Mouse (Mus musculus) heart, adult 2 months (tissue): Measurements from ENCODE around the gene Scd2.

Experiments used
- CTCF ChIP-seq: fragments of 200-600 bp; IDR thresholded peaks from 2 replicates; pipeline ENCODE4 v1.8.1; 2022; ENCODE audit warnings: antibody characterized with exemption, mild to moderate bottlenecking, moderate library complexity
- POLR2A ChIP-seq: fragments of 200-500 bp; IDR thresholded peaks from 2 replicates; pipeline ENCODE4 v1.6.1; 2011; ENCODE audit warnings: mild to moderate bottlenecking, low read depth, low read length, control low read depth; ENCODE audit not compliant: insufficient read depth

GRCm38 (mm10) chr19:44292941-44293768 lies at the start of gene Scd2:
- TF ChIP-seq POLR2A (no peak), CTCF (no peak)
